Mouse (Mus musculus) hindbrain, embryonic 16.5 days (tissue): ENCODE data around the gene Batf. TPM values are rescaled to one million over a fixed set of nuclear protein-coding genes. Genes with fewer than 3 reads are reported as not detected.

Experiments used
- ATAC-seq: fragments of 200-750 bp; cut with Nextera tagmentation; 2 replicates; pipeline ENCODE4 v1.8.0; 2017; ENCODE audit warnings: moderate TSS enrichment, moderate library complexity
- H3K27ac ChIP-seq: fragments of 300-500 bp; sonication (generic); 2 replicates; pipeline ENCODE4 v1.5.1; 2014; ENCODE audit warnings: low read depth, mild to moderate bottlenecking, control low read depth, low read length, moderate library complexity
- H3K27me3 ChIP-seq: fragments of 300-500 bp; sonication (generic); replicated peaks from 2 replicates; pipeline ENCODE4 v1.6.1; 2014; ENCODE audit warnings: low read length; ENCODE audit not compliant: control insufficient read depth, insufficient read depth
- H3K36me3 ChIP-seq: fragments of 300-500 bp; sonication (generic); 2 replicates; pipeline ENCODE4 v1.6.1; 2014; ENCODE audit warnings: mild to moderate bottlenecking, low read length, moderate library complexity, mixed read lengths; ENCODE audit not compliant: control insufficient read depth, insufficient read depth
- H3K4me1 ChIP-seq: fragments of 300-500 bp; sonication (generic); 2 replicates; pipeline ENCODE4 v1.6.1; 2014; ENCODE audit warnings: low read depth, low read length; ENCODE audit not compliant: control insufficient read depth, insufficient read depth
- H3K4me2 ChIP-seq: fragments of 300-500 bp; sonication (generic); 2 replicates; pipeline ENCODE4 v1.6.1; 2014; ENCODE audit warnings: mild to moderate bottlenecking, low read length, control low read depth, moderate library complexity
- H3K4me3 ChIP-seq: fragments of 300-500 bp; sonication (generic); 2 replicates; pipeline ENCODE4 v1.5.1; 2014; ENCODE audit warnings: mild to moderate bottlenecking, low read length, control low read depth, moderate library complexity
- H3K9ac ChIP-seq: fragments of 300-500 bp; sonication (generic); 2 replicates; pipeline ENCODE4 v1.6.1; 2014; ENCODE audit warnings: low read depth, mild to moderate bottlenecking, control low read depth, low read length, moderate library complexity
- H3K9me3 ChIP-seq: fragments of 300-500 bp; sonication (generic); 2 replicates; pipeline ENCODE4 v1.6.1; 2014; ENCODE audit warnings: mild to moderate bottlenecking, low read length, moderate library complexity; ENCODE audit not compliant: control insufficient read depth
- WGBS: fragments of 180-500 bp; shearing (Covaris S2); extraction: QIAGEN DNeasy Blood & Tissue Kit; methylation state at CpG from one replicate; pipeline ENCODE4 v1.1.7; 2014; 5-methylcytosine and 5-hydroxymethylcytosine counted together
- polyA plus RNA-seq: library from polyadenylated mRNA; unstranded; fragments of >200 nt; fragmentation: Nextera tagmentation; extraction: Ambion mirVana; gene quantifications from 2 replicates; pipeline ENCODE4 v1.2.1, GENCODE M21; 2015

Batf gene
- polyA plus RNA-seq, 1 experiment from 2014 or later, result 1.2 TPM

GRCm38 (mm10) chr12:85673914-85674313 is 12.6 kb upstream of the Batf start:
- 92% methylated on average over 8 of the region's 8 CpGs for WGBS
- H3K4me1 ChIP-seq, result no peaks in the 10 kb centered on the region

GRCm38 (mm10) chr12:85679117-85679516 is 7.4 kb upstream of the Batf start:
- Histone ChIP-seq H3K4me3 (no peak overlapping the region), H3K4me1 (no peaks in the 10 kb centered on the region), H3K27me3 (no peaks in the 10 kb centered on the region), H3K9ac (no peak overlapping the region), H3K4me2 (no peak overlapping the region), H3K9me3 (no peaks in the 10 kb centered on the region), H3K27ac (no peak overlapping the region), H3K36me3 (no peaks in the 10 kb centered on the region)
- WGBS, result 91% methylated on average over 5 of the region's 5 CpGs
- no peak for ATAC-seq

More at GRCm38 (mm10) chr12:85673914-85674313, 12.6 kb upstream of the Batf start:
- Histone ChIP-seq H3K4me2 (no peak overlapping the region), H3K36me3 (no peaks in the 10 kb centered on the region), H3K9ac (no peak overlapping the region), H3K27me3 (no peaks in the 10 kb centered on the region), H3K9me3 (no peaks in the 10 kb centered on the region), H3K4me3 (no peak overlapping the region), H3K27ac (no peak overlapping the region)
- ATAC-seq, result no peak

GRCm38 (mm10) chr12:85679808-85680207 is 6.7 kb upstream of the Batf start:
- H3K4me3 ChIP-seq, result no peak overlapping the region
- no peaks in the 10 kb centered on the region for H3K9me3 ChIP-seq
- no peak overlapping the region for H3K4me2 ChIP-seq
- H3K9ac ChIP-seq, result no peak overlapping the region
- no peak for ATAC-seq
- no peaks in the 10 kb centered on the region for H3K27me3 ChIP-seq
- H3K4me1 ChIP-seq, result no peaks in the 10 kb centered on the region
- no peak overlapping the region for H3K27ac ChIP-seq
- no peaks in the 10 kb centered on the region for H3K36me3 ChIP-seq
- WGBS, result 68% methylated on average over 1 of the region's 2 CpGs

- H3K27me3 ChIP-seq, result no peaks in the 10 kb centered on the region
- no peak overlapping the region for H3K4me2 ChIP-seq
- no peak overlapping the region for H3K27ac ChIP-seq
- WGBS, result 42% methylated on average over 2 of the region's 2 CpGs
- H3K4me1 ChIP-seq, result no peaks in the 10 kb centered on the region
- no peak overlapping the region for H3K4me3 ChIP-seq
- no peaks in the 10 kb centered on the region for H3K9me3 ChIP-seq
- no peak overlapping the region for H3K9ac ChIP-seq
- ATAC-seq, result no peak
- no peaks in the 10 kb centered on the region for H3K36me3 ChIP-seq
Measured at GRCm38 (mm10) chr12:85682328-85682727, 4.1 kb upstream of the Batf start.

GRCm38 (mm10) chr12:85684411-85685275 is 1.8 kb upstream of the Batf start:
- no peak overlapping the region for H3K4me2 ChIP-seq
- no peak overlapping the region for H3K4me3 ChIP-seq
- WGBS, result 85% methylated on average over 16 of the region's 16 CpGs

GRCm38 (mm10) chr12:85687217-85687533 is 706 bp downstream of the Batf start:
- no peak for ATAC-seq
- Histone ChIP-seq H3K4me1 (no peaks in the 10 kb centered on the region), H3K4me2 (peak overlapping the region; percentile 16; the same call in 1 of the 2 replicates), H3K36me3 (no peaks in the 10 kb centered on the region), H3K4me3 (no peak overlapping the region), H3K9ac (no peak overlapping the region), H3K27me3 (no peaks in the 10 kb centered on the region), H3K27ac (no peak overlapping the region), H3K9me3 (no peaks in the 10 kb centered on the region)
- 78% methylated on average over 7 of the region's 7 CpGs for WGBS

More at GRCm38 (mm10) chr12:85684411-85685275, 1.8 kb upstream of the Batf start:
- Histone ChIP-seq H3K27ac (no peak overlapping the region), H3K9ac (no peak overlapping the region), H3K9me3 (no peaks in the 10 kb centered on the region), H3K27me3 (no peaks in the 10 kb centered on the region), H3K36me3 (no peaks in the 10 kb centered on the region), H3K4me1 (no peaks in the 10 kb centered on the region)
- no peak for ATAC-seq

- Histone ChIP-seq H3K27me3 (no peaks in the 10 kb centered on the region), H3K4me2 (no peak overlapping the region), H3K9me3 (no peaks in the 10 kb centered on the region), H3K4me3 (no peak overlapping the region), H3K27ac (no peak overlapping the region), H3K9ac (no peak overlapping the region), H3K36me3 (no peaks in the 10 kb centered on the region), H3K4me1 (no peaks in the 10 kb centered on the region)
- ATAC-seq, result no peak
- WGBS, result 73% methylated on average over 6 of the region's 6 CpGs
Measured at GRCm38 (mm10) chr12:85687846-85688245, 1.4 kb downstream of the Batf start.

GRCm38 (mm10) chr12:85695787-85696186 is 9.3 kb downstream of the Batf start:
- Histone ChIP-seq H3K4me1 (no peaks in the 10 kb centered on the region), H3K36me3 (no peaks in the 10 kb centered on the region), H3K27me3 (no peaks in the 10 kb centered on the region), H3K9ac (no peak overlapping the region), H3K9me3 (no peaks in the 10 kb centered on the region), H3K27ac (no peak overlapping the region), H3K4me2 (no peak overlapping the region), H3K4me3 (no peak overlapping the region)
- WGBS, result 93% methylated on average over 2 of the region's 2 CpGs
- no peak for ATAC-seq

- no peak for ATAC-seq
- no peak overlapping the region for H3K9ac ChIP-seq
- no peaks in the 10 kb centered on the region for H3K27me3 ChIP-seq
- H3K36me3 ChIP-seq, result no peaks in the 10 kb centered on the region
- no peaks in the 10 kb centered on the region for H3K4me1 ChIP-seq
- WGBS, result 87% methylated on average over 5 of the region's 5 CpGs
- no peak overlapping the region for H3K4me2 ChIP-seq
- H3K9me3 ChIP-seq, result no peaks in the 10 kb centered on the region
- no peak overlapping the region for H3K4me3 ChIP-seq
- H3K27ac ChIP-seq, result no peak overlapping the region
Measured at GRCm38 (mm10) chr12:85696436-85696835, 10.0 kb downstream of the Batf start.
